Mouse (Mus musculus) kidney, adult 2 months (tissue): ENCODE measurements around the gene ccdc198. TPM values are rescaled to one million over a fixed set of nuclear protein-coding genes. Genes with fewer than 3 reads are reported as not detected.
A peak's percentile ranks its signal among the peaks of the same experiment; 100 is the strongest.
"Not testable (repeated sequence)": the region's sequence is repeated elsewhere in the genome, so short reads cannot be mapped to it uniquely, and the experiment has no call there.

Experiments used
- DNase-seq: peaks from one replicate; pipeline ENCODE4 v3.0.0; 2021
- H3K27ac ChIP-seq: fragments of 200-500 bp; 2 replicates; pipeline ENCODE4 v1.5.1; 2012; ENCODE audit warnings: low read depth, low read length, control low read depth, inconsistent platforms; ENCODE audit not compliant: insufficient read depth
- H3K27me3 ChIP-seq: fragments of 200-500 bp; replicated peaks from 2 replicates; pipeline ENCODE4 v1.6.1; 2012; ENCODE audit warnings: mild to moderate bottlenecking, moderate library complexity, low read length, inconsistent platforms; ENCODE audit not compliant: control insufficient read depth, insufficient read depth
- H3K36me3 ChIP-seq: fragments of 200-500 bp; 2 replicates; pipeline ENCODE4 v1.6.1; 2012; ENCODE audit warnings: mild to moderate bottlenecking, moderate library complexity, low read length, inconsistent platforms; ENCODE audit not compliant: control insufficient read depth, insufficient read depth
- H3K4me1 ChIP-seq: fragments of 200-500 bp; 2 replicates; pipeline ENCODE4 v1.6.1; 2011; ENCODE audit warnings: low read length; ENCODE audit not compliant: control insufficient read depth, insufficient read depth
- H3K4me3 ChIP-seq: fragments of 200-500 bp; 2 replicates; pipeline ENCODE4 v1.5.1; 2011; ENCODE audit warnings: mild to moderate bottlenecking, low read depth, low read length, control low read depth; ENCODE audit not compliant: insufficient read depth
- CTCF ChIP-seq: fragments of 200-500 bp; conservative IDR thresholded peaks from 2 replicates; pipeline ENCODE4 v1.5.1; 2011; ENCODE audit warnings: low read depth, mild to moderate bottlenecking, control low read depth, low read length, moderate library complexity, mixed read lengths; ENCODE audit not compliant: insufficient read depth, insufficient read length
- POLR2A ChIP-seq: fragments of 200-500 bp; IDR thresholded peaks from one replicate; pipeline ENCODE4 v1.6.1; 2011; ENCODE audit warnings: low read depth, low read length, control low read depth
- WGBS: fragments of 180-500 bp; shearing (Covaris S2); methylation state at CpG from one replicate; pipeline ENCODE4 v1.1.7; 2018; 5-methylcytosine and 5-hydroxymethylcytosine counted together
- polyA plus RNA-seq: library from polyadenylated mRNA; depleted of rRNA; stranded (reverse); fragments of >200 nt; gene quantifications from 2 replicates; pipeline ENCODE4 v1.2.3, GENCODE M21; 2012; rRNA removed

ccdc198 gene
- polyA plus RNA-seq = 45.1 and 53.1 TPM in 2 replicates

DNA sequence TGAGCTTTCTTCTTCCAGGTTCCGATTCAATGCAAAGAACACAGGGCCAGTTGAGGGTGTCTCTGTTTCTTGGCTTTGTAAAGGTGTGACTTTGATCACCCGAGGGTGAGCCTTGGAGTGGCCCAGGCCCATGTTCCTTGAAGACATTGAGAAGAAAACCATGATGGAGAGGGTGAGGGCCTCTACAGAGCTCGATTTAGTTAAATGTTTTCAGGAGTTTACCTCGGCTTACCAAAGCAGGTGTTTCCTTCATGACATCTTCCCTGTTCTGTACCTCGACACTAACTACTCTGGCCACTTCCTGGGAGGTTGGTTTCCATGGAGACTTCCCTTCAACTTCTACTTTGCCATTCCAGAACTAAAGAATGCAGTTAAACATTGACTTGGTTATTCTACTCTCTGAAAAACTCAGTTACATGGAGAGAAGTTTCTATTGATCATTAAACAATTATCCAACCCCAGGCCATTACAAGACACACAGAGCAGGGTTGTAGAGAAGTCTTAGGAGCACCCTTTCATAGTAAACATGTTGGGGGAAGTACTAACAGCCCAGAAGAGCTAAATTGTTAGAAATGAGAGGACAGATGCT, at the start of gene ccdc198:
Gene ccdc198, minus strand, starts transcription at position 349 of the 589 bp plus-strand sequence.
- Histone ChIP-seq H3K36me3 (no peaks in the 10 kb centered on the region; the same call in 1 of the 2 replicates), H3K4me3 (peak within 1 kb of the TSS; percentile 84), H3K4me1 (0 out of 2 replicates have a peak, but pooled peaks cover 4% of the 10 kb centered on the region), H3K27me3 (no peaks in the 10 kb centered on the region), H3K27ac (peak within 1 kb of the TSS; percentile 100)
- TF ChIP-seq CTCF (no peak), POLR2A (no peak)
- peak; percentile 91 for DNase-seq
- 25% methylated on average over 5 of the region's 5 CpGs for WGBS

GRCm38 (mm10) chr14:49293802-49294449, 48.7 kb upstream of the ccdc198 start:
- no peaks in the 10 kb centered on the region for H3K4me1 ChIP-seq
- no peak overlapping the region for H3K4me3 ChIP-seq
- DNase-seq = no peak
- TF ChIP-seq POLR2A (no peak), CTCF (no peak)
- WGBS = 40% methylated on average over 4 of the region's 4 CpGs
- H3K27me3 ChIP-seq = no peaks in the 10 kb centered on the region
- no peak overlapping the region for H3K27ac ChIP-seq
- no peaks in the 10 kb centered on the region for H3K36me3 ChIP-seq

DNA sequence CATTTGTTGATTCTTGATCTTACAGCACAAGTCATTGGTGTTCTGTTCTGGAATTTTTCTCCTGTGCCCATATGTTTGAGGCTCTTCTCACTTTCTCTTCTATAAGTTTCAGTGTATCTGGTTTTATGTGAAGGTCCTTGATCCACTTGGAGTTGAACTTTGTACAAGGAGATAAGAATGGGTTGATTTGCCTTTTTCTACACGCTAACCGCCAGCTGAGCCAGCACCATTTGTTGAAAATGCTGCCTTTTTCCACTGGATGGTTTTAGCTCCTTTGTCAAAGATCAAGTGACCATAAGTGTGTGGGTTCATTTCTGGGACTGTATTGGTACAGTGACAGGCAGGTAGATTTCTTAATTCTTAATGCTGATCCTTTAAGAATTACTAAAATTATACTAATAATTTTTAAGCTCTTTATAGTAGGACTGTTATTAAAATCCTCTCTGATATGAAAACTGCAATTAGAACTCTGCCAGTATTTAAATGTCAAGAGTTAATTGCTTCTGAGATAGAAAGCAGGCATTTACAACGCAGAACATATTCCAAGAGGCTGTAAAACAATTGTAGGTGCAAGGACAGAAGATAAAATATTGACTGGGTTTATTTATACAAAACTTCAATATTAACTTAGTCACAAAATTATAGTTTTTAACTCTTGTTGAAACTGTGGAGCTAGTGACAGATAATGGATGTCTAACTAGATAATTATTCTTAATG, 44.9 kb upstream of the ccdc198 start:
- WGBS = 83% methylated on average over 3 of the region's 3 CpGs
- Histone ChIP-seq H3K4me1 (no peaks in the 10 kb centered on the region), H3K27me3 (no peaks in the 10 kb centered on the region; the same call in 1 of the 2 replicates), H3K36me3 (no peaks in the 10 kb centered on the region), H3K27ac (no peak overlapping the region), H3K4me3 (no peak overlapping the region)
- no peak for TF ChIP-seq POLR2A
- TF ChIP-seq CTCF = no peak
- DNase-seq = no peak

DNA sequence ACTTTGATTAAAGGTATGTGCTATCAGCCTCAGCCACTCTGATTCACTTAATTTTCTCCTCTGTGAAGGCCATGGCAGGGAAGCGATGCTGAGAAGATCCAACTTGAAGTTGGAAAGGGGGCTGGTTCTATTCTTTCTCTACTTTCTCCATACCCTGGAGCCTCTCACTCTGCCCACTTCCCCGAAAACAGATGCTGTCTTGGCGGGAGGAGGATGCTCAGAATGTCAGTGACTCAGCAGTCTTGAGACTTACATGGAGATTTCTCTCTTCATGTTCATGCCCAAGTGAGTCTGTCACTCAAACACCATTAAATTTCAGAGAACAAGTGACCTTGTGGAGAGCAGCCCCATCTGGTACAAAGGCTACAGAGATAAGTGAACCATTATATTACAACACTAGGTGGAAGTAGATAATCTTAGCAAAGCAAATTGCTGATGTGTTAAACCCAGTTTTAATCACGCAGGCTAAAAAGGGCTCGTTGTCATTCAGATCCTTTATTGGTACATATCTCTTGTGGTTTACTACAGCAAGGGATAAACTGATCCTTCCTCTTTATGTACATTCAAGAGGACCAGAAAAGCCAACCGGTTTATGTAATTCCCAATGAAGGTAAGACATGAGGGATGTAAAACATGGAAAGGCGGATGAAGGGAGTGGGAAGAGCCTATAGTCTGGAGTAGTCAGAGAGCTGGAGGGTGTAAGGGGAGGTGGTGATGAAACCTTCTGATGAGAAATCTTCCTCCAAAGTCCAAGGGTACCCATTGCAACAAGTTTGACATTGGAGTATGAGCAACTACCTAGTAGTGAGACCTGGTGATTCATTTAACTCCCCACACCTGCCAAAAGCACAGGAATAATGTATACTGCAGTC, 38.7 kb upstream of the ccdc198 start:
- no peak overlapping the region for H3K27ac ChIP-seq
- no peak overlapping the region for H3K4me3 ChIP-seq
- 69% methylated on average over 7 of the region's 7 CpGs for WGBS
- peak; percentile 24 for DNase-seq
- TF ChIP-seq POLR2A (no peak), CTCF (no peak)
- H3K4me1 ChIP-seq = no peaks in the 10 kb centered on the region; the same call in 1 of the 2 replicates
- H3K36me3 ChIP-seq = no peaks in the 10 kb centered on the region
- H3K27me3 ChIP-seq = no peaks in the 10 kb centered on the region; the same call in 1 of the 2 replicates

DNA sequence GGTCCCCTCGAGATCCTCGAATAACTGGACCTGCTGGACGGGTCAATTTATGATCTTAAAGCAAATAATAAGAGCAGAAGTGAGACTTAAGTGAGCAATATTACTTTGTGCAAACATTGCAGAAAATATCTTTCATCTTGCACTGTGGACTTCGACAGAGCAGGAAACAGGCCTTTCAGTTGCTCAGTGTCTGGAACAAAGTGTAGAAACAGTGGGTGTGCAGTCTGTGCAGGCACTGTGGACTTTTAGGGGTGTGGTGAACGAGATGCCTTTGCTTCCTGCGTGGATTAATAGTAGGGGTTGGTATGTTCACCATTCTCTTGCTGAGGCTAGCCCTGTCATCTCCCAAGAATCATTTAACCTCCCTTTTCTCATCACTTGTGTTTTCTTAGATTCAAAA, 33.6 kb upstream of the ccdc198 start:
- no peaks in the 10 kb centered on the region for H3K36me3 ChIP-seq
- H3K4me3 ChIP-seq = no peak overlapping the region
- 60% methylated on average over 6 of the region's 6 CpGs for WGBS
- TF ChIP-seq CTCF (no peak), POLR2A (no peak)
- peak; percentile 5 for DNase-seq
- no peaks in the 10 kb centered on the region for H3K27me3 ChIP-seq
- H3K27ac ChIP-seq = no peak overlapping the region
- no peaks in the 10 kb centered on the region for H3K4me1 ChIP-seq

DNA sequence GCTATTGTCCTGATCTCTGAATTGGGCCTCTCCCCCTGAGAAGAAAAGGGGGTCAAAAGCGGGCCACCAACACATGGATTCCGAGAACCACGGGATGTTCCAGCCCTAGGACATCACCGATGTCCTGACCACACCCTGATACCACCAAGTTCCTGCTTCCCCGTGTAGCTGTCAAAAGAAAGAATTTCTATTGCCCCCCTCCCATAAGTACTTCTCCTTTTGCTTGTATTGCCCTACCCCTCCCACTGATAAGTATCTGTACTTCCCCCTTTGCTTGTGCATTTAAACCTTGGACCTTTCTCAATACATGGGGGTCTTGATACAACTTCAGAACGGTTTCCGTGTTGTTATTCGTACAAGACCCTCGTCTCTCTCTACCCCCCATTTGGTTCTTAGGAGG, 33.2 kb upstream of the ccdc198 start:
- H3K27me3 ChIP-seq, H3K27ac ChIP-seq, DNase-seq, H3K4me3 ChIP-seq, H3K4me1 ChIP-seq, H3K36me3 ChIP-seq: not testable (repeated sequence)
- 91% methylated on average over 9 of the region's 9 CpGs for WGBS
